In the genomic region with DNA sequence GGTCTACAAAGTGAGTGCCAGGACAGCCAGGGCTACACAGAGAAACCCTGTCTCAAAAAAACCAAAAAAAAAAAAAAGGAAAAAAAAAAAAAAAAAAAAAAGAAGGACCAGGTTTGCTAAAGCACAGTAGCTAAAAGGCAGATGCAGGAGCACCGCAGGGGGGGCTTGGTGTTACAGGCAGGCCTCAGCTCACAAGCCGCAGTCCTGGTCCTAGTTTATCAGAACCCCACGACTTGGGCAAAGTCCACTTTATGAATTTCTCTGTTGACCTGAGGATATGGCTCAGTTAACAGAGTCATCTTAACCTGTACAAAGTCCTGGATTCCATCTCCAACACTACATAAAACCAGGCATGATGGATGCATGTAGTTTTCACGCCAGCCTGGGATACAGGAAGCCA, we compare ENCODE assay signal across 25 mouse cellular contexts. TPM values are rescaled to one million over a fixed set of nuclear protein-coding genes. Genes with fewer than 3 reads are reported as not detected.
"Had no signal": no experiment of that assay in that cellular context is flagged by ENCODE, and none has a peak within 500 bp of the region (broad histone marks: within the 10 kb centered on the region; RNA-seq: fewer than 3 reads in every experiment).

No protein-coding gene starts in this region.

- H3K27ac ChIP-seq: left cerebral cortex, adult 2 months; liver, embryonic 13.5 days; midbrain, embryonic 15.5 days; neural tube, embryonic 12.5 days; neural tube, embryonic 15.5 days; stomach, postnatal 0 days had no signal

- H3K9me3 ChIP-seq: liver, embryonic 13.5 days; midbrain, embryonic 15.5 days; neural tube, embryonic 12.5 days; neural tube, embryonic 15.5 days had no signal

- DNase-seq: layer of hippocampus, postnatal 36 days; liver, embryonic 13.5 days; lung, adult 2 months; lung, postnatal 14 days; lung, postnatal 4 days; right cerebral cortex, adult 18-20 months; right cerebral cortex, postnatal 14 days; right cerebral cortex, postnatal 4 days; thymus, adult 2 months; thymus, postnatal 14 days; thymus, postnatal 4 days had no signal

- H3K4me2 ChIP-seq: liver, embryonic 13.5 days; midbrain, embryonic 11.5 days; midbrain, embryonic 15.5 days; neural tube, embryonic 12.5 days; neural tube, embryonic 15.5 days had no signal

- H3K9ac ChIP-seq: liver, embryonic 13.5 days; midbrain, embryonic 15.5 days; neural tube, embryonic 12.5 days; neural tube, embryonic 15.5 days had no signal

- H3K4me3 ChIP-seq: left cerebral cortex, adult 2 months; liver, embryonic 13.5 days; midbrain, embryonic 15.5 days; neural tube, embryonic 12.5 days; neural tube, embryonic 15.5 days had no signal

- ATAC-seq: midbrain, embryonic 15.5 days had no signal

- H3K27me3 ChIP-seq: liver, embryonic 13.5 days; midbrain, embryonic 15.5 days; neural tube, embryonic 12.5 days; neural tube, embryonic 15.5 days had no signal

RNA-seq across cellular contexts. Expression of gene Lhfpl5, which starts 39.9 kb away (rescaled TPM):
- total RNA-seq: liver, adult 2 months; megakaryocyte progenitor cell, adult 5-6 weeks; megakaryocyte-erythroid progenitor cell, adult 5-6 weeks had no signal
- polyA plus RNA-seq: liver, adult 2 months; liver, embryonic 13.5 days; lung, adult 2 months had no signal

RNA-seq across cellular contexts. Expression of gene Clps, which starts 54.8 kb away (rescaled TPM):
- total RNA-seq: layer of hippocampus, adult 8-10 months; layer of hippocampus, postnatal 10 days; layer of hippocampus, postnatal 36 days; left cerebral cortex, adult 2 months; left cerebral cortex, postnatal 10 days; left cerebral cortex, postnatal 36 days; megakaryocyte progenitor cell, adult 5-6 weeks; megakaryocyte-erythroid progenitor cell, adult 5-6 weeks had no signal
- polyA plus RNA-seq: limb, embryonic 11.5 days; midbrain, embryonic 11.5 days; neural tube, embryonic 12.5 days; neural tube, embryonic 15.5 days had no signal
